Mouse (Mus musculus) left cerebral cortex, postnatal 10 days (tissue): ENCODE measurements around the gene Ube2d3. TPM values are rescaled to one million over a fixed set of nuclear protein-coding genes. Genes with fewer than 3 reads are reported as not detected.
A peak's percentile ranks its signal among the peaks of the same experiment; 100 is the strongest.

Experiments
- DNase-seq, 2 experiments: peaks; one replicate each; pipeline ENCODE4 v3.0.0; 2021 to 2022; ENCODE audit warnings: low spot score in 2 of 2, mixed read lengths in 1 of 2; ENCODE audit errors: extremely low spot score in 1 of 2
- intact Hi-C: fragments of 180-260 bp; cut with DNase I; formaldehyde crosslinking; loops from one replicate; pipeline ENCODE4 v1.15.1; 2025
- total RNA-seq, 2 experiments: library from RNA; stranded (reverse); gene quantifications; 2 replicates each; pipeline ENCODE4 v1.2.3; 2021

The Ube2d3 gene
- 100 to 1,000 TPM; 258 to 268 TPM for total RNA-seq

GRCm38 (mm10) chr3:135437758-135438495 is at the start of gene Ube2d3:
Gene Ube2d3 (plus strand): TSS chr3:135438149.
- DNase-seq, result peak; percentile 99
- intact Hi-C loops, result no loop called here

GRCm38 (mm10) chr3:135393186-135393585 is 44.8 kb upstream of the Ube2d3 start:
- intact Hi-C loops, result no loop called here

GRCm38 (mm10) chr3:135395085-135395484 is 42.9 kb upstream of the Ube2d3 start:
- intact Hi-C loops, result no loop called here
- no peak for DNase-seq

More at GRCm38 (mm10) chr3:135393186-135393585, 44.8 kb upstream of the Ube2d3 start:
- DNase-seq, result no peak

- intact Hi-C loops, result no loop called here
Measured at GRCm38 (mm10) chr3:135396081-135396480, 41.9 kb upstream of the Ube2d3 start.

GRCm38 (mm10) chr3:135397112-135397511 is 40.8 kb upstream of the Ube2d3 start:
- intact Hi-C loops, result no loop called here
- DNase-seq, result no peak

More at GRCm38 (mm10) chr3:135396081-135396480, 41.9 kb upstream of the Ube2d3 start:
- DNase-seq, result no peak

GRCm38 (mm10) chr3:135402201-135402658 is 35.7 kb upstream of the Ube2d3 start:
- intact Hi-C loops, result loop anchor here (2.0 to 5.0 kb wide), 3 partner anchors 110 to 329 kb away; no protein-coding TSS in a partner anchor
- peak; percentile 65 to 88 for DNase-seq

- DNase-seq, result no peak
- intact Hi-C loops, result loop anchor here (2.0 to 5.0 kb wide), 3 partner anchors 111 to 328 kb away; no protein-coding TSS in a partner anchor
Measured at GRCm38 (mm10) chr3:135403211-135403610, 34.7 kb upstream of the Ube2d3 start.

GRCm38 (mm10) chr3:135403856-135404255 is 34.1 kb upstream of the Ube2d3 start:
- intact Hi-C loops, result loop anchor here (2.0 to 5.0 kb wide), 3 partner anchors 112 to 327 kb away; no protein-coding TSS in a partner anchor
- no peak for DNase-seq

GRCm38 (mm10) chr3:135404599-135404998 is 33.4 kb upstream of the Ube2d3 start:
- intact Hi-C loops, result loop anchor here (5.0 kb wide), 2 partner anchors 112 to 178 kb away; no protein-coding TSS in a partner anchor
- no peak for DNase-seq

- intact Hi-C loops, result no loop called here
- no peak for DNase-seq
Measured at GRCm38 (mm10) chr3:135407351-135407750, 30.6 kb upstream of the Ube2d3 start.

GRCm38 (mm10) chr3:135409219-135409618 is 28.7 kb upstream of the Ube2d3 start:
- no peak for DNase-seq
- intact Hi-C loops, result no loop called here

GRCm38 (mm10) chr3:135411056-135411455 is 26.9 kb upstream of the Ube2d3 start:
- intact Hi-C loops, result no loop called here
- no peak for DNase-seq

- no peak for DNase-seq
- intact Hi-C loops, result no loop called here
Measured at GRCm38 (mm10) chr3:135411824-135412223, 26.1 kb upstream of the Ube2d3 start.

GRCm38 (mm10) chr3:135417245-135417644 is 20.7 kb upstream of the Ube2d3 start:
- intact Hi-C loops, result no loop called here
- DNase-seq, result no peak

- intact Hi-C loops, result no loop called here
- DNase-seq, result no peak
Measured at GRCm38 (mm10) chr3:135417799-135418198, 20.1 kb upstream of the Ube2d3 start.

GRCm38 (mm10) chr3:135420542-135421309 is 17.2 kb upstream of the Ube2d3 start:
- DNase-seq, result no peak
- intact Hi-C loops, result no loop called here

- DNase-seq, result no peak
- intact Hi-C loops, result no loop called here
Measured at GRCm38 (mm10) chr3:135421310-135421594, 16.7 kb upstream of the Ube2d3 start.

GRCm38 (mm10) chr3:135422232-135422855 is 15.6 kb upstream of the Ube2d3 start:
- intact Hi-C loops, result no loop called here
- DNase-seq, result no peak

- peak; percentile 69 to 92 for DNase-seq
- intact Hi-C loops, result no loop called here
Measured at GRCm38 (mm10) chr3:135422856-135423607, 14.9 kb upstream of the Ube2d3 start.
